Mouse (Mus musculus) adrenal gland, adult 8-10 months (tissue): ENCODE data around the gene Mark3. TPM values are rescaled to one million over a fixed set of nuclear protein-coding genes. Genes with fewer than 3 reads are reported as not detected.

ENCODE experiments used
- DNase-seq: peaks from one replicate; pipeline ENCODE4 v3.0.0; 2022
- total RNA-seq, 4 experiments: library from RNA; stranded (reverse); gene quantifications; 2 replicates each; pipeline ENCODE4 v1.2.4; 2022

Gene Mark3
- total RNA-seq, 4 experiments from 2014 or later: 78.4 to 115 (median 93.2) TPM

DNA sequence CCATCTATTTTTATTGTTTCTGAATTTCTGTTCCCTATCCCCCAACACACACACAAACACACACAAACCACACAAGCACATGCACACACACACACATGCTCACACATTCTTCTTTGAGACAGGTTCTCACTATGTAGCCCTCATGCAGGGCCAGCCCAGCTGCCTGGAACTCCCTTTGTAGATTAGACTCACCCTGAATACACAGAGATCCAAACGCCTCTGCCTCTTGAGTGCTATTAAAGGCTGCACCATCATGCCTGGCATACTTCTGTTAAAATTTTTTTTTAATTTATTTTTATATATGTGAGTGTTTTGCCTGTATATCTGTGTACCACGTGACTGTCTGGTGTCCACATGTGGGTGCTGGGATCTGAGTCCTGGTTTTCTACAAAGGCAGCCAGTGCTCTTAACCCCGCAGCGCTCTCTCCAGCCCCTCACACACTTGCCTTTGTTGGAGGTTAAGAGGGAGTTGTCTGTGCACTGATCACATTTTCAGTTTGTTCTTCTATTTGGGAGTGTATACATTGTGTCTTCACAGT, 12.0 kb upstream of the Mark3 start:
- no peak for DNase-seq

DNA sequence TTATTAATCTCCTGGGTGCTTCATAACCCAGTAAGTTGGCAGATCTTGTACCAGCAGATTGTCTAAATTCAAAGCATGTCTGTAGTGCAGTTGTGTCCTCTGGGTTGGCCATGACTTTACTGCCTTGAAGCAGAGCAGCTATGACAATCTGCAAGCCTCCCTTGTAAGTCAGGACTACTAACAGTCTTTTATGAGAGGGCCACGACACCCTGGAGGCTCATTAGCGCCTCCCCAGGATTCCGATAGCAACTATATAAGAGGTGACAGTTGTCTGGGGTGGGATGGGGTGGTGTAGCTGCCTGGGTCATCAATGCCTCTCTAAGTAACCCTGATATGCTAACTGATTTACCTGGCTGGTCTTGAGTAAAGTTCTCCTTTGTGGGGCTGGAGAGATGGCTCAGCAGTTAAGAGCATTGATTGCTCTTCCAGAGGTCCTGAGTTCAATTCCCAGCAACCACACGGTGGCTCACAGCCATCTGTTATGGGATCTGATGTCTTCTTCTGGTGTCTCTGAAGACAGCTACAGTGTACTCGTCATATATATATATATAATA, 11.2 kb upstream of the Mark3 start:
- DNase-seq: no peak

DNA sequence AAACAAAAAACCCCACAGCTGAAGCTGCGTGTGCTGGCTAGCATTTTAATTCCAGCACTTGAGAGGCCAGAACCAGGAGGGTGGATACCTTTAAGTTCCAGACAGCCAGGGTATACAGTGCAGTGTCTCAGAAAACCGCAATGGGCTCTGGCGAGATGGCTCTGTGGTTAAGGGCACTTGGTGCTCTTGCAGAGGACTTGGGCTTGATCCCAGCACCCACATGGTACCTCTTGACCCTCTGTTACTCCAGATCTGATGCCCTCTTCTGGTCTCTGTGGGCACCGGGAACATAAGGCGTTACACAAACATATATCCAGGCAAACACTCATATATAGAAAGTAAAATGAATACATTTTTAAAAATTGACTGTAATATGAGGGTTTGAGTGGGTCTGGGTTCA, 9.0 kb upstream of the Mark3 start:
- no peak for DNase-seq

DNA sequence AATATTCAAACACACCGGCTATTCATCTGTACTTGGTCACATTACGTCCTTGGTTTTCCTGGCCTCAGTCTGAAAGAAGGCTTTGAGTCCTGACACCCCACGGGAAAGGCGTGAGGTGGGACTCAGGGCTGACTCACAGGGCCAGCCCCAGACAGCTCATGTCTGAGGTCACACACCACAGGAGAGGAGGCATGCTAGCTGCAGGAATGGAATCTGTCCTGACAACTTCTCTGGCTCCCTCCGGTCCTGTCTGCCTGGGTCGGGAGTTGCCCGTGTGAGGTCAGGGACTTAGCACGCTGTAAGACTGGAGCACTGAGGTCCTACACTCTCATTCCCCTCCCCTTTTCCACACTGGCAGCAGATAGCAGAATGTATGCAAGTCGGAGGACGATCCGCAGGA, 5.5 kb upstream of the Mark3 start:
- DNase-seq: peak; percentile 43

DNA sequence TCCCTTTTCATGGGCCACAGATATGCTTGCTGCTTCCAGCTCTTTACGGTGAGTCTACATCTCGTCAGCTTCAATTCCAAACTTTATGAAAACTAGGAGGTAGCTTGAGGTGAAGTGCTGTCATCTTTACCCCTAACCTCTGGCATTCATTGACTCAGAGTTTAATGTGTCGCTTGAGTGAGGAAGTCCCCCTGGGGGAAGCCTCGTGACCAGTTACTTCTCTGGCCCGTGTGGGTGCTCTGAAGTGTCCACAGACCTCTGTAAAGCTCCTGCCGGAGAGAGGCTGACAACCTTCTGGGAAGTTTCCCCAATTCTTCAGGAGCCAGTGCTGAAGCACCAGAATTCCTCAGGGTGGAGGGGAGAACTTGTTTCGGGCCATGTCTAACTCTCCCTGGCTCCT, 1.9 kb upstream of the Mark3 start:
- no peak for DNase-seq

DNA sequence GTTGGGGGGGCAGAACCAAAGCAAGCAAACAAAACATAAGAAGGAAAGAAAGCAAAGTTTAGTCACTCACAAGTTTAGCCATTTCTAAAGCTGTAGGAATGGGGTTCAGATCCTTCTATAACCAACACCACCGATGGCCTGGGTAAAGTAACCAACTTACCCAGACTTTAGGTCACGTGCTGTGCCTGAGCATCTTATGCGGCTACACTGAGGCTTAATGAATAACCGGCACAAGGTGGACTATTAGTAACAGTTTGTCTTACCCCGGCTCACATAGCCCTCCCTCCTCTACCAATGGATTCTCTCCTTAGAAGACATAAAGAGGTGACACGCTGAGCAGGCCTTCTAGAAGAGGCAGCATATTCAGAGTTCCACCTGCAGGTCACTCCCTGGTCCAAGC, 1.0 kb upstream of the Mark3 start:
- no peak for DNase-seq

DNA sequence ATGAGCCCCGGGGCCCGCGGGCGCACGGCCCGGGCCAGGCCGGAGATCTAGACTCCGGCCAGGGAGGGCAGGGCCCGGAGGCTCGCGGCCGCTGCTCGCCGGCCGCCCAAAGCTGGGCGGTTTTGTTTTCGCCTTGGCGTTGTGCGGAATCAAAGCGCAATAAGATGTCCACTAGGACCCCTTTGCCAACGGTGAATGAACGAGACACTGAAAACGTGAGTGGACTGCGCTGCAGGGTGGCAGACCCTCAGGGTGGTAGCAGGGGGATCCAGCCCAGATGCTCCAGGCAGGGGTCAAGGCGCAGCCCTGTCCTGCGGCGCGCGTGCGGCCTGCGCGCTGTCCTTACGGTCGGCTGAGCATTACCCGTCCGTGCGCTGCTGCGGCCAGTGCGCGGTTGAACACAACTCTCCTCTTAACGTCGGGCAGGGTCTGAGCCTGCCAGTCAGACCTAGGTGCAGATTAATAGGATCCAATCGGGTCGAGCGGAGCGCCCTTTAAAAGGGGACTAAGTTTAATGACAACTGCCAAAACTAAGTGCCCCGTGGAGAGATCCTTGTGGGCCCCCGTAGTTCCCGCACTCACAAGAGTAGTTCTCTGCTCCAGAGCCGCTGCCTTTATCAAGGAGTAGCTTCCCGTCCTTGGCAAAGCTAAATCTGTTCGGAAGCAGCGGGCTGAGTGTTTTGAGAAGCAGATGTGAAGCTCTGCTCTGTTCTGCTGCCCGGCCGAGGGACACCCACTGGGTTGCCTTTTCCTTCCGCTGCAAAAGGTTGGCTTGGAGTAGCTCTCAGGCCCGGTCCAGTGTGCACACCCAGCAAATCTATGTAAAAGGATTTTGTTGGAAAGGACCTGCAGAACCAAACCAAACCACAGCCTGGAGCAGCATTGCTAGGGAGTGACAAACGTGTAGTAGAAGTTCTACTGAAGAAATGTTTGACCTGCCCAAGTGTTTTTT, 840 bp downstream of the Mark3 start:
- DNase-seq: peak; percentile 32

DNA sequence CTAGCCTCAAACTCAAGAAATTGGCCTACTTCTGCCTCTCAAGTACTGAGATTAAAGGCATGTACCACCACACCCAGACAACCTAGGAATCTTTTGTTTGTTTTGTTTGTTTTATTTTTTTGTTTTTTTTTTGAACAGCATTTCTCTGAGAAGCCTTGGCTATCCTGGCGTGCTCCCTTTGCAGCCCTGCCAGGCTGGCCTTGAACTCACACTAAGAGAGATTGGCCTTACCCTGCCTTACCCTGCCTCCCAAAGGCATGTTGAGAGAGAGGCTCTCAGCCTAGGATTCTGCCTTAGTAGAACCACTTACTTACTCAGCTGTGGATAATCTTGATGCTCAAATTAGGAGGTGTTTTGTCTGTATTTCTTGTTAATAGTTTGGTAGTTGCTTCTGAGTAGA, 8.7 kb downstream of the Mark3 start:
- no peak for DNase-seq

DNA sequence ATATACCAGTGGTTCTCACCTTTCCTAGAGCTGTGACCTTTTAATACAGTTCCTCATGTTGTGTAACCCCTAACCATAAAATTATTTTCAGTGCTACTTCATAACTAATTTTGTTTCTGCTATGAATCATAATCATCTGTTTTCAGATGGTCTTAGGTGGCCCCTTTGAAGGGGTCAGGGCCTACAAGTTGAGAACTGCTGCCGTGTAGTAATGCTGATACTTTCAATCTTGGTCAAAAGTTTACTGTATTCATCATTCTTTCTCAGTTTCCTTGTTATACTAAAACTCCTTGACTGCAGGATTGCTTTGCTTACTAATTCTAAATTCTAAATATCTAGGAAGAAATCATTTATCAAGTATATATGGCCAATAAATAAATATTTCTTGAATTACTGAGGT, 10.1 kb downstream of the Mark3 start:
- no peak for DNase-seq

DNA sequence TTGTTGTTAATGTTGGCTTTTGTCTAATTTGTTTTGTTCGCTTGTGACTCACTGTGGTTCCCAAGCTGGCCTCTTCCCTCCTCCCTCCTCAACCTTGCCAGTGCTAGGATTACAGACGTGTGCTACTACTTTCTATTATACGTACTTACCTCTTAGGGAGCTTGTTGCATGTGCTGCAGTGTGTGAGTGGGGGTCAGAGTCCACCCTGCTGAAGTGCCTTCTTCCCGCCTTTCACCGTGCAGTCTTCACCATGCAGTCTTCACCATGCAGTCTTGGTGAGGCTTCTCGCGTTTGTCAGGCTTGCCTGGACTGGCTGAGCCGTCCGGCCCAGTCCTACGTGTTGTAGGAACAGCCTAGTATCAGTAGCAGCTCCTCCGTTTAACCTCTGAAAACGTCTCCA, 12.9 kb downstream of the Mark3 start:
- DNase-seq: no peak

DNA sequence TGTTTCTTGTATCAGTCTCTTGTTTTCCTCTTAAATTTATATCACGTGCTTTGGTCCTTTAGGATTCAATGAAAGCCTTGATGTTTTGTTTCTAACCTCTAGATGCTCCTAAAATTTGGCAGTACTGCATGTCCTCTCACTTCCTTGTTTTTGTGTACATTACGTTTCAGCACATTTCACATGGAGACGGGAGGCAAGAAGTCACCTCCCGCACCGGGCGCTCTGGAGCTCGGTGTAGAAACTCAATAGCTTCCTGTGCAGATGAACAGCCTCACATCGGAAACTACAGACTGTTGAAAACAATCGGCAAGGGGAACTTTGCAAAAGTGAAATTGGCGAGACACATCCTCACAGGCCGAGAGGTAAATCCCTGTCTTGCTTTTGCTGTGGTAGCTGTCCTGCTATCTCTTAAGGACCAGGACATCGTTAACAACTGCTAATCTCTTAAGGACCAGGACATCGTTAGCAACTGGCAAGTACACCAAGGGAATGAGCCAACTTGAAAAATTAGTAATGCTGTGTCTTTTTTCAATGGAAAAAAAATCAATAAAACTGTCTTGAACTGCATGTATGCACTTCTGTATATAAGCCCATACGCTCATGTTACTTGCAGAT, 18.2 kb downstream of the Mark3 start:
- DNase-seq: no peak

DNA sequence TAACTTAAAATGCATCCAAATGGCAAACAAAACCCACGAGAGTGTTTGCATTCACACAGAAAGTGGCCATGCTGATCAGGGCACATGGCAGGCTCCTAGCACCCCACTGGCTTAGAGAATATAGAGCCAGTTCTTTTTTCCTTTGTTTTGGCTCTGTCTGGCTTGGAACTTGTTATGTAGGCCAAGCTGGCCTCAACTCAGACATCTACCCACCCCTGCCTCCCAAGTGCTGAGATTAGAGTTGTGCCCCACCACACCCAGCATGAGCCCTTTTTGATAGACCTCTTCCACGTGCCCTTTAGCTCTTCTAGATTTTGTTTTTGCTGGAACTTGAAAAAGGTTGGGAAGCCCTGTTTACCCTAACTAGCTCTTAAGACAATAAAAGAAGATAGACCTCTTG, 19.5 kb downstream of the Mark3 start:
- no peak for DNase-seq

DNA sequence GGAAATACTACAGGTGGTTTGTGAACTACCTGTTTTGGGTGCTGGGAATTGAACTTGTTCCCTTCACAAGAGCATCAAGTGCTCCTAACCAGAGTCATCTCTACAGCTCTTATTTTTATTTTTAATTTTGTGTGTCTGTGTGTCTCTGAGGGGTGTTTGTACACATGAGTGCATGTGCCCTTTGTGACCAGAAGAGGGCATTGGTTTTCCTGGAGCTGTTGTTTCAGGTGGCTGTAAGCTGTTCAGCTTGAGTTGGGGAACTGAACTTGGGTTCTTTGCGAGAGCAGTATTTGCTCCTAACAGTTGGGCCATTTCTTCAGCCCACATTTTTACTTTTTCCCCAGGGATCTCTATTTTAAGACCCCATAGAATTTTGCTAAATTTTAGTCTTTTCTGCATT, 23.0 kb downstream of the Mark3 start:
- DNase-seq: no peak

DNA sequence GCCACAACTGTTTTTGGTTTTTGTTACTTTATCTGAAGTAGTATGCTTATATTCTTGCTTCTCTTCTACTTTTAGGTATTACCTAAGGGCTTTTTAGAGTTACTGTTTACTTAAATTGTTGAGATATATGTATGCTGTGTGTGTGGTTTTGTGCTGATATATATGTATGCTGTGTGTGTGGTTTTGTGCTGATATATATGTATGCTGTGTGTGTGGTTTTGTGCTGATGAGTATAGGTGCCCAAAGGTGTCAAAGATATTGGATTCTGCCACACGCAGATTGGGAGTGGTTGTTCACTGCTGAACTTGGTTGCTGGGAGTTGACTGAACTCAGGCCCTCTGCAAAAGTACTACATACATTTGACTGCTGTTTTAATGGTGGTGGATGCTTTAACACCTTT, 24.6 kb downstream of the Mark3 start:
- no peak for DNase-seq

DNA sequence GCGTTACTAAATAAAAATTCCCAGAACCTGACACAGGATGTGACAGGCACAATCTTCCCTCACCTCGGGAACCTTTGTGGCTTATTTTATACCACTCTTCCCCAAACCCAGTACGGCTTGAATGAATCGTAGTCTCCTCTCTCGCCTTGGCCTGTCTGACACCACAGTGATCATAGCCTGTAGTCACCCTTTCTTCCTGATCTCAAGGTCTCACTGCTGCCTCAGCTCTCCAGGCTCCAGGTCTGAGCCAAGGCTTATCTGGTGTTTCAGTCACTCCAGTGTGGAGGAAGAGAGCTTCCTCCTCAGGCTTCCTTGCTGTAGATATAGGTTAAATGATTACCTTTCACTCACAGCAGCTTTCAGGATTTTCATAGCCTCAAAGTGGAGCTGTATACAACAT, 25.3 kb downstream of the Mark3 start:
- DNase-seq: peak; percentile 48

DNA sequence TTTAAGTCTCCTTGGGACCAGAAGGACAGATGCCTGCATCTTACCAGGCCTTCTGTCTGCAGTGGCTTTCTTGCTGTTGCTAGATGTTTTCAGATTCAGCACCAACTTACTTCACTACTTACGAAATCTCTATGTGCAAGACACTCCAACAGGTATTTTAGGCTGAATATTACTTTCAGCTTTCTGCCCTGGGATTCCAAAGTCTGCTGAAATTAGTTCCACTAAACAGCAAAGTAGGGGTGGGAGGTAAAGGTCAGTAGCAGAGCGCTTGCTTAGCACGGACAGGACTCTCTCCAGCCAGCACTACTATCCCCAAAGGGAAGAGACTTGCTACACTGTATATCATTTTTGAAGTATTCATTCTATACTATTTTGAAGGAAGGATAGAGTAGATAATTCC, 29.5 kb downstream of the Mark3 start:
- no peak for DNase-seq

DNA sequence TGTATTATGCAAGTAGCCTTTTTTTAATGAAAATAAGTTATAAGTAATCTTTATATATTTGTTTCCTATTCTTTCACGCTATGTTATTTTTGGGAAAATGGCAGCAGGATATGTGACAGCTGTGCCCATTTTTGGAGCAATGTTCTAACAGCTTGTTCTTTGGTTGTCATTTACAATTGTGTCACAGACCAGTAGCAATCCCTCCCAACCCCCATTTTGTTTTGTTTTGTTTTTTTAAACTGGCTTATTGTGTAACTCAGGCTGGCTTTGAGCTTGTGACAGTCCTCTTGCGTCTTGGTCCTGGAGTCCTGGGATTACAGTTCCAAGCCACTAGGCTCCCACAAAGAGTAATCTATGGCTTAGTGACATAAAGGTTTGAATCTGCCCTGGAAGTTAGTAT, 31.3 kb downstream of the Mark3 start:
- no peak for DNase-seq

DNA sequence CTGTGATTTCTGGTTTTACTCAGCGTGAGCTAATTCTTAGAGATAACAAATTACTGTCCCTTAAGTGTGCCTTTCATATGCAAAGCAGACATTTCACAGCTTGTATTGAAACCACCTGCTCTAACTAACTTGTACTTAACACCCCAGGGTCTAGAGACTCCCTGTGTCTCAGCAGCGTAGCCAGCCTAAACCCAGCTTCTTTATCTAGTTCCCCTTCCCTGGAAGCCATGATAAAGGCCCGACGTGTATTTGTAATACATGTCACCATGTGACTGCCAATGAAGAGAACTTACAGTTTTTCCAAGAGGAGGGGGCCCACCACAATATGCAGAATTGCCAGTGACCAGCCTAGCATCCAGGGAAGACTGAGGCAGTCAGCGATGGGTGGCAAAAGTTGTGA, 33.7 kb downstream of the Mark3 start:
- DNase-seq: no peak

DNA sequence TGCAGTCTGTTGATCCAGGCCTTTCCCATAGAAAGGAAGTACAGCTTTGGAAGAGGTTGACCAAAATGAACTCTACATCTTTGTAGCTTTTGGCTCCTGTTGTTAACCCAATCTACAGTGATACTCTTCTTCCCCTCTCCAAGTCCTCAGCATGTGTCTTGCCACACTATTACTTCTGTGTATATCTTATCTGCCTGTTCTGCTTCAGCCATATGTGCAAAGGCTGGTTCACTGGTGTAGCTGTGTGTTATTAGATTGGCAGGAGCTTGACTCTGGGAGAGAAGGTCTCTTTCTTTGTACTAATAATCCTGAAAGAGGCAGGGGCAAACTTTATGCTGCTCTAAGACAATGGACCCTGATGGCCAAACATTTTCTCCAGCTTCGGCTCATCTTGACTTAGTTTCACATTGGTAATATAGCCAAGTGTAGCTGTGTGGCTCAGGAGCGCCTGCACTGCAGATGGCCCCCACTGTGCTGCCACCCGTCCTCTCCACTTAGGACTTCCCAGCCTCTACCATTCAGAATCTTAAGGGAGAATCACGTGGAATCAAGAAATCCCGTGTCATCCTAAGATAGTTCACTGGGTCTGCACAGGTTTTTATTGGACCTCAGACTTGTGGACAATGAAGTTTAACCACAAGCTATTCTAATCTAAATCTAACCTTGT, 40.3 kb downstream of the Mark3 start:
- DNase-seq: no peak

DNA sequence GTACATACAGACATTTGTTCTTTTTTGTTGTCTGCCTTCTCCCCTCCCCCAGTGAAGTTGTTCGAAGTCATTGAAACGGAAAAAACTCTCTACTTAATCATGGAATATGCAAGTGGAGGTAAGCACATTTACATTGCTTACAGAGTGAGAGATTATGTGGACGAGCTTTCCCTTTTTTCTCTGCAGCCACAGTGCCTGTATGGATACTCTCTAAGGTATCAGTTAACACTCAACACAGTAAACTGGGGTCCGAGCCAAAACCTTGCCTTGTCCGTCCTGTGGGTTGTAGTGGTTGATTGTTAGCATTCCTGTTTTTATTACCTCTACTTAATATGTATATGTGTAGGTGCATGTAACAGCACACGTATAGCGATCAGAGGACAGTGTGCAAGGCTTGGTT, 43.9 kb downstream of the Mark3 start:
- DNase-seq: no peak

DNA sequence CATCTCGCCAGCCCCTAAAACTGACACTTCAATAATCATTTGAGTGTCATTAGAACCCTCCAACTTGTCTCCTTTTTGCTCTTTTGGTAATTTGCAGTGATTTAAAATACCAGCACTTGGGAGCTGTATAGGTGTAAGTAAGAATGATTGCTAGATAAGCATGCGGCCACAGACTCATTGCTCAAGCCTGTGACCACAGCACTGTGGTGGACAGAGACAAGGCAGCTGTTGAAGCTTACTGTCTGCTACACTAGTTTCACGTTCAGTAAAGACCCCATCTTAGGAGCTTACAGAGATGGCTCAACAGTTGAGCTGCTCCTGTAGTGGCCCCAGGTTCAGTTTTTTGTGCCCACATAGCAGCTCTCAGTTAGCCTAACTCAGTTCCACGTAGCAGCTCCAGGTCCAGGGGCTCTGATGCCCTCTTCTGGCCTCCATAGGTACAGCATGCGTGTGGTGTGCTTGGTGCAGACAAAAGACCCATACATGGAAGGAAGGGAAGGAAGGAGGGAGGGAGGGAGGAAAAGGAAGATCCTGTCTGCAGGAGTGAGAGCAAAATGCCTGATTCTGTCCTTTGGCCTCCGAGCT, 73.8 kb downstream of the Mark3 start:
- peak; percentile 22 for DNase-seq

DNA sequence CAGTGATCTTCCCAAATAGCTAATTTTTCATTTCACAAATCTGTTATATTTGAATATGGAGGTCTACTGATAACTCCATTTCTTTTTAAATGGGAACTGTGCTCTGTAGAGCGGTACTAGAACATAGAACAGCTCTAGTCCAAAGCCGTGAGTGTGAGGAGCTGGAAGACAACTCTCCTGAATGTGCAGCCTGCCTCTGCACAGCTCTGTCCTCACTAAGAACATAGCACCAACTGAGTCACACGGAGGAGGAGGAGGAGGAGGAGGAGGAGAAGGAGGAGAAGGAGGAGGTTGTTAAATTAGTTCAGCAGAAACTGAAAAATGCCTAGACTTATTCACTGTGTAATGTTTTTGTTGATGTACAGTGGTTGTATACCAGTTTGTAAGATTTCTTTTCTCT, 78.6 kb downstream of the Mark3 start:
- no peak for DNase-seq

DNA sequence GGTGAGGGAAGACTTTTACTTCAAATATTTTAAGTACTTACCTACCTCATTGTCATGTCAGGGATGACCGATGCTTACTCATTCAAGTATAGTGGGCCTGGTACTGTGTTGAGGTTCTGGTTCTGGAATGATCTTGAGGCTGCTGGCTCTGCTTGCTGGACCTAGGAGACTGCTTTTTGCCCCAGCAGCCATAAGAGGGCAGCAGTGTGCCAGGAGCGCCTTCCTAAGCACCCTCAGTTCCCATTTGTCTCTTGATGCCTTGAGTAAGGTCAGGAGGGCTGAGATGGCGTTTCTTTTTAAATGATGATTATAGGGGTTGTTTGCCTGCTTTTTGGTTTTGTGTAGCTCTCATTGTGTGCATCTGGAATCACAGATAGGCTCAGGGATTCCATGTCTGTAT, 79.1 kb downstream of the Mark3 start:
- DNase-seq: no peak
